Mouse (Mus musculus) brown adipose tissue, adult 24 weeks (tissue): Measurements from ENCODE around the gene Vmn1r124. TPM values are rescaled to one million over a fixed set of nuclear protein-coding genes. Genes with fewer than 3 reads are reported as not detected.
"Not testable (repeated sequence)": the region's sequence is repeated elsewhere in the genome, so short reads cannot be mapped to it uniquely, and the experiment has no call there.

Experiments
- H3K27ac ChIP-seq: fragments of 200-500 bp; replicated peaks from 2 replicates; pipeline ENCODE4 v1.5.1; 2012; ENCODE audit warnings: low read depth, mild to moderate bottlenecking, low read length
- H3K4me1 ChIP-seq: fragments of 200-500 bp; 2 replicates; pipeline ENCODE4 v1.6.1; 2012; ENCODE audit warnings: low read length, mixed read lengths; ENCODE audit not compliant: control insufficient read depth, insufficient read depth, insufficient read length
- H3K4me3 ChIP-seq: fragments of 200-500 bp; 2 replicates; pipeline ENCODE4 v1.5.1; 2012; ENCODE audit warnings: low read depth, mild to moderate bottlenecking, low read length, moderate library complexity; ENCODE audit not compliant: insufficient read depth
- polyA plus RNA-seq: library from polyadenylated mRNA; stranded (reverse); fragments of >200 nt; gene quantifications from 2 replicates; pipeline ENCODE4 v1.2.4, GENCODE M21; 2012; ENCODE audit not compliant: missing spikeins, insufficient read depth, insufficient read length

The Vmn1r124 gene
- not detected in 2 replicates for polyA plus RNA-seq

GRCm38 (mm10) chr7:21260517-21260916, at the start of gene Vmn1r124:
Gene Vmn1r124 (minus strand): TSS chr7:21260617.
- H3K4me1 ChIP-seq, H3K4me3 ChIP-seq, H3K27ac ChIP-seq: not testable (repeated sequence)

GRCm38 (mm10) chr7:21301367-21301766, 41.0 kb upstream of the Vmn1r124 start, which contains the start of gene Vmn1r126:
Gene Vmn1r126 (minus strand): TSS chr7:21301467.
- H3K4me1 ChIP-seq, H3K27ac ChIP-seq: not testable (repeated sequence)

GRCm38 (mm10) chr7:21271879-21272278, 11.5 kb upstream of the Vmn1r124 start, which contains the start of gene Vmn1r125:
Gene Vmn1r125 (plus strand): TSS chr7:21272179.
- H3K4me1 ChIP-seq, H3K27ac ChIP-seq, H3K4me3 ChIP-seq: not testable (repeated sequence)

More at GRCm38 (mm10) chr7:21301367-21301766, 41.0 kb upstream of the Vmn1r124 start, which contains the start of gene Vmn1r126:
- H3K4me3 ChIP-seq, result not testable (repeated sequence)

Other genes starting within 250 kb of the Vmn1r124 start
- not detected in 2 replicates for gene Vmn1r119, start 248.2 kb downstream of the Vmn1r124 start, polyA plus RNA-seq
- not detected in 2 replicates for gene Vmn1r120, start 206.8 kb downstream of the Vmn1r124 start, polyA plus RNA-seq
- not detected in 2 replicates for gene Vmn1r121, start 162.1 kb downstream of the Vmn1r124 start, polyA plus RNA-seq
- gene Vmn1r122, start 126.5 kb downstream of the Vmn1r124 start, polyA plus RNA-seq, result not detected in 2 replicates
- not detected in 2 replicates for gene Vmn1r123, start 98.4 kb downstream of the Vmn1r124 start, polyA plus RNA-seq
- not detected in 2 replicates for gene Gm5157, start 70.2 kb downstream of the Vmn1r124 start, polyA plus RNA-seq
- gene Vmn1r125, start 11.6 kb upstream of the Vmn1r124 start, polyA plus RNA-seq, result not detected in 2 replicates
- not detected in 2 replicates for gene Vmn1r126, start 40.9 kb upstream of the Vmn1r124 start, polyA plus RNA-seq
- not detected in 2 replicates for gene Vmn1r127, start 59.2 kb upstream of the Vmn1r124 start, polyA plus RNA-seq
- not detected in 2 replicates for gene Vmn1r128, start 88.8 kb upstream of the Vmn1r124 start, polyA plus RNA-seq
- gene Vmn1r129, start 100.7 kb upstream of the Vmn1r124 start, polyA plus RNA-seq, result not detected in 2 replicates
- not detected in 2 replicates for gene Gm6882, start 172.1 kb upstream of the Vmn1r124 start, polyA plus RNA-seq